Mouse (Mus musculus) kidney, adult 9 months (tissue): ENCODE measurements around the gene Cd248.

Experiments used
- DNase-seq: peaks from one replicate; pipeline ENCODE4 v3.0.0; 2022

The Cd248 gene

GRCm38 (mm10) chr19:5052166-5052822 is 15.6 kb upstream of the Cd248 start:
- DNase-seq, result no peak

GRCm38 (mm10) chr19:5052853-5053252 is 15.0 kb upstream of the Cd248 start:
- DNase-seq, result no peak

- DNase-seq, result peak; percentile 45
Measured at GRCm38 (mm10) chr19:5053909-5054308, 14.0 kb upstream of the Cd248 start.

GRCm38 (mm10) chr19:5056251-5056650 is 11.6 kb upstream of the Cd248 start:
- DNase-seq, result no peak

GRCm38 (mm10) chr19:5057876-5058775 is 9.8 kb upstream of the Cd248 start:
- DNase-seq, result no peak

- DNase-seq, result no peak
Measured at GRCm38 (mm10) chr19:5058801-5059771, 8.8 kb upstream of the Cd248 start.

- no peak for DNase-seq
Measured at GRCm38 (mm10) chr19:5060365-5061330, 7.2 kb upstream of the Cd248 start.

GRCm38 (mm10) chr19:5062041-5062440 is 5.8 kb upstream of the Cd248 start:
- no peak for DNase-seq

GRCm38 (mm10) chr19:5062446-5062845 is 5.4 kb upstream of the Cd248 start:
- DNase-seq, result no peak

GRCm38 (mm10) chr19:5065104-5065503 is 2.8 kb upstream of the Cd248 start:
- no peak for DNase-seq

GRCm38 (mm10) chr19:5067040-5067799 is 658 bp upstream of the Cd248 start:
- no peak for DNase-seq

GRCm38 (mm10) chr19:5068570-5069234 is 824 bp downstream of the Cd248 start:
- DNase-seq, result no peak

- no peak for DNase-seq
Measured at GRCm38 (mm10) chr19:5069486-5069885, 1.6 kb downstream of the Cd248 start.

- DNase-seq, result no peak
Measured at GRCm38 (mm10) chr19:5069978-5070377, 2.1 kb downstream of the Cd248 start.

- no peak for DNase-seq
Measured at GRCm38 (mm10) chr19:5071077-5071476, 3.2 kb downstream of the Cd248 start.

- peak; percentile 79 for DNase-seq
Measured at GRCm38 (mm10) chr19:5071545-5072369, 3.9 kb downstream of the Cd248 start.

GRCm38 (mm10) chr19:5072389-5073019 is 4.6 kb downstream of the Cd248 start:
- DNase-seq, result peak; percentile 42

GRCm38 (mm10) chr19:5073028-5073427 is 5.2 kb downstream of the Cd248 start:
- peak; percentile 59 for DNase-seq

GRCm38 (mm10) chr19:5073518-5073917 is 5.6 kb downstream of the Cd248 start:
- no peak for DNase-seq
